Mouse (Mus musculus) hindbrain, embryonic 10.5 days (tissue): ENCODE measurements around the gene Iscu. TPM values are rescaled to one million over a fixed set of nuclear protein-coding genes. Genes with fewer than 3 reads are reported as not detected.
"Not testable (repeated sequence)": the region's sequence is repeated elsewhere in the genome, so short reads cannot be mapped to it uniquely, and the experiment has no call there.

Source experiments
- DNase-seq: peaks from one replicate; pipeline ENCODE4 v3.0.0-alpha.2; 2017; ENCODE audit warnings: low spot score
- H3K27ac ChIP-seq: fragments of 300-500 bp; sonication (generic); 2 replicates; pipeline ENCODE4 v1.5.1; 2016; ENCODE audit warnings: mild to moderate bottlenecking, moderate library complexity
- H3K27me3 ChIP-seq: fragments of 300-500 bp; sonication (generic); 2 replicates; pipeline ENCODE4 v1.6.1; 2016; ENCODE audit warnings: mild to moderate bottlenecking; ENCODE audit not compliant: poor library complexity, insufficient read depth, severe bottlenecking
- H3K36me3 ChIP-seq: fragments of 300-500 bp; sonication (generic); 2 replicates; pipeline ENCODE4 v1.6.1; 2016; ENCODE audit warnings: mild to moderate bottlenecking, moderate library complexity
- H3K4me1 ChIP-seq: fragments of 300-500 bp; sonication (generic); replicated peaks from 2 replicates; pipeline ENCODE4 v1.6.1; 2016; ENCODE audit warnings: mild to moderate bottlenecking
- H3K4me3 ChIP-seq: fragments of 300-500 bp; sonication (generic); 2 replicates; pipeline ENCODE4 v1.5.1; 2016; ENCODE audit warnings: mild to moderate bottlenecking, moderate library complexity
- H3K9me3 ChIP-seq: fragments of 300-500 bp; sonication (generic); 2 replicates; pipeline ENCODE4 v1.6.1; 2016; ENCODE audit warnings: mild to moderate bottlenecking, moderate library complexity
- WGBS: fragments of 180-500 bp; shearing (Covaris S2); methylation state at CpG from one replicate; pipeline ENCODE4 v1.1.7; 2016; 5-methylcytosine and 5-hydroxymethylcytosine counted together
- polyA plus RNA-seq: library from polyadenylated mRNA; unstranded; fragments of >200 nt; fragmentation: Nextera tagmentation; extraction: Ambion mirVana; gene quantifications from 2 replicates; pipeline ENCODE4 v1.2.1, GENCODE M21; 2016

The Iscu gene
- polyA plus RNA-seq, 1 experiment from 2014 or later, result 116 TPM

DNA sequence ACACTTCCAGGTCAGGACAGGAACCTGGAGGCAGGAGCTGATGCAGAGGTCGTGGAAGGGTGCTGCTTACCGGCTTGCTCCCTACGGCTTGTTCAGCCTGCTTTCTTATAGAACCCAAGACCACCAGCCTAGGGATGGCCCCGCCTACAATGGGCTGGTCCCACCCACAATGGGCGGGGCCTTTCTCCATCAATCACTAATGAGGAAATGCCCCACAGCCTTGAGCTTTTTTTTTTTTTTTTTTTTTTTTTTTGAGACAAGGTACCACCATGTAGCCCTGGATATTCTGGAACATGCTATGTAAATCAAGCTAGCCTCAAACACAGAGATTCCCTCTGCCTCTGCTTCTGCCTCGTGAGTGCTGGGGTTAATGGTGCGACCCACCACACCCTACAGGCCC lies 9.3 kb downstream of the Iscu start:
- H3K27me3 ChIP-seq, result peaks cover 13% of the 10 kb centered on the region; the same call in 1 of the 2 replicates
- WGBS, result 83% methylated on average over 7 of the region's 7 CpGs
- no peak overlapping the region for H3K27ac ChIP-seq
- no peak for DNase-seq
- peaks cover 18% of the 10 kb centered on the region for H3K4me1 ChIP-seq
- H3K9me3 ChIP-seq, result peaks cover 5% of the 10 kb centered on the region; the same call in 1 of the 2 replicates
- no peak overlapping the region for H3K4me3 ChIP-seq
- H3K36me3 ChIP-seq, result peaks cover 21% of the 10 kb centered on the region

DNA sequence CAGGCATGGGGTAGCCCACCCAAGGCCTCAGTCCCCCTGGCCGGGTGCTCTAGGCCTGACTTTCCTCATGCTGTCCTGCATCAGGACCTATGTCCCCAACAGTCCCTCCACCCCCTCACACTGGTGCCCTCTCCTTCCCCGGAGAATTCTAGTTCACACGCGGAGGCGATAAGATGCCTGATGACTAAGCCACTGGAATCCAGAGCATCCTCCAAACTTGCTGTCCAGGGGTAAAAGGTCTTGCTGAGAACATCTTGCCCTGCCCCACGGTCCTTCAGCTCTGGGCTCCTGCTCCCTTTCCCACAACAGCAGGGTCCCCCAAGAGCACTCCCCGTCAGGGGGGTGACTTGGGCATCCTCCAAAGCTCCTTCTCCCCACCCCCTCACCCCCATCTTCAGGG lies 10.1 kb downstream of the Iscu start:
- Histone ChIP-seq H3K4me1 (peaks cover 19% of the 10 kb centered on the region), H3K27me3 (peaks cover 13% of the 10 kb centered on the region; the same call in 1 of the 2 replicates), H3K36me3 (peaks cover 13% of the 10 kb centered on the region), H3K9me3 (peaks cover 5% of the 10 kb centered on the region; the same call in 1 of the 2 replicates), H3K27ac (no peak overlapping the region), H3K4me3 (no peak overlapping the region)
- 86% methylated on average over 7 of the region's 7 CpGs for WGBS
- no peak for DNase-seq

DNA sequence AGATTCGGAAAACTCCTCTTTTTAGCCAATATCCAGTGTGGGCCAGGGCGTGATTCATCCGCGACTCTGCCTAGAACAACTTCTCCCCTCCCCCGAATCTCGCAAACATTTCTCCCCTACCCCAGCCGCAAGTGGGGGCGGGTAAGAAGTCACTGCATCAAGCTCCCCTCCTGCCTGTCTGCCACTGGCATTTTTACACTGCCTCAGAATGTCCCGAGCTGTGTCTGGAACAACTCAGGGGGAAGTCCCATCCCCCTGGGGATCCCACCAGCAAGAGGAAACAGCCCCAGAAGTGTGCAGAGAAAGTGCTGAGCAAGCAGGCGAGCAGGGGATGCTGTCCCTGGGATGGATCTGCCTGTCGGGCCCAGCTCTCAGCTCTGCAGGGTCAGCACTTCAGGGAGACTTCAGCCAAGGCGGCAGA lies 11.0 kb downstream of the Iscu start:
- DNase-seq, result peak; percentile 24

DNA sequence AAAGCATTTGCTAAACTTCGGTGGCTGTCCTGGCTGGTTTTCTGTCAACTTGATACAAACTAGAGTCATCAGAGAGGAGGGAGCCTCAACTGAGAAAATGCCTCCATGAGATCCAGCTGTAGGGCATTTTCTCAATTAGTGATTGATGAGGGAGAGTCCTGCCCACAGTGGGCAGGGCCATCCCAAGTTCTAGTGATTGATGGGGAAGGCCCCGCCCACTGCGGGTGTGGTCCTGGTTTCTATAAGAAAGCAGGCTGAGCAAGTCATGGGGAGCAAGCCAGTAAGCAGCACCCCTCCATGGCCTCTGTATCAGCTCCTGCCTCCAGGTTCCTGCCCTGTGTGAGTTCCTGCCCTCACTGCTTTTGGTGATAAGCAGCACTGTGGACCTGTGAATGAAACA lies 11.6 kb downstream of the Iscu start:
- peak overlapping the region; percentile 63 for H3K27ac ChIP-seq

More for the DNA sequence above, 11.0 kb downstream of the Iscu start:
- Histone ChIP-seq H3K4me3 (peak overlapping the region; percentile 16), H3K4me1 (peaks cover 28% of the 10 kb centered on the region), H3K27ac (peak overlapping the region; percentile 63), H3K27me3 (peaks cover 13% of the 10 kb centered on the region; the same call in 1 of the 2 replicates), H3K36me3 (peaks cover 5% of the 10 kb centered on the region; the same call in 1 of the 2 replicates), H3K9me3 (peaks cover 5% of the 10 kb centered on the region; the same call in 1 of the 2 replicates)
- WGBS, result 16% methylated on average over 12 of the region's 12 CpGs

DNA sequence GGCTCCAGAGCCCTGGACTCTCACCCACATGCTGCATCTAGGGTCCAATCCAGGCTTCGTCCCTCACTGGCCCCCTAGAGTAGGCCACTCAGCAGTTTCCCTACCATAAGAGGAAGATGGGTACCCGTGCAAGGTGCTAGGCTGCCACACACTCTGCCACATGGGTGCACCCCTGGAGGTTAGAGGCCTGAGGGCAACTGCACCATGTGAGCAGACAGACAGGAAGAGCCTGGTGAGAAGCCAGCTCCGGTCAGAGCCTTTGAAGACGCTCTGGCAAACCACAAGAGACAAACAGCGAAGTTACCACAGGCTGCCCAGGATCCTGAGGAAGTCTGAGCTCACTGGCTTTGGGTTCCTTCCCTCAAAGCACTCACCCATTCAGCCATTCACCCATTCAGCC lies 14.4 kb downstream of the Iscu start:
- no peaks in the 10 kb centered on the region for H3K9me3 ChIP-seq
- H3K27me3 ChIP-seq, result peaks cover 13% of the 10 kb centered on the region
- 78% methylated on average over 5 of the region's 5 CpGs for WGBS
- no peaks in the 10 kb centered on the region for H3K36me3 ChIP-seq
- no peak overlapping the region for H3K4me3 ChIP-seq
- no peak for DNase-seq
- H3K27ac ChIP-seq, result no peak overlapping the region
- H3K4me1 ChIP-seq, result peaks cover 46% of the 10 kb centered on the region

More for the DNA sequence above, 11.6 kb downstream of the Iscu start:
- not testable (repeated sequence) for H3K36me3 ChIP-seq, H3K9me3 ChIP-seq, DNase-seq
- peak overlapping the region; percentile 16; the same call in 1 of the 2 replicates for H3K4me3 ChIP-seq
- WGBS, result 30% methylated on average over 3 of the region's 3 CpGs
- peaks cover 13% of the 10 kb centered on the region; the same call in 1 of the 2 replicates for H3K27me3 ChIP-seq
- peaks cover 33% of the 10 kb centered on the region for H3K4me1 ChIP-seq

DNA sequence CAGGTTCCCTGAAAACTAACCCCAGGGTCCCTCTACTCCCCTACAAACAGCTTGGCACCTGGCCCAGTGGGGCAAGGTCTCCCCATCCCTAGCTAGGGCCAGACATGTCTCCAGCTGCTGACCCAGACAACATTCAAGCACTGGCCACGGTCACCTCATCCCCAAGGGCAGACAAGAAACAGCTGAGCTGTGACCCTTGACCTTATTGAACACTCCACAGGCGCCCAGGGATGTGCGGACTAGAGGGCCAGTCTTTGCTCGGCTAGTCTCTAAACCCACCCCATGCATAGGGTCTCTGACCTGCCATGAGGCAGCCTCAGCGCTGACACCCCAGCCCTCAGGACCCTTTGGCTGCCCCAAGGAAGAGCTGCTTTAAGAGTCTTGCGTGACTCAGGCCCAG lies 16.1 kb downstream of the Iscu start:
- WGBS, result 36% methylated on average over 6 of the region's 6 CpGs
- H3K27ac ChIP-seq, result peak overlapping the region; percentile 71
- peaks cover 4% of the 10 kb centered on the region for H3K27me3 ChIP-seq
- peaks cover 43% of the 10 kb centered on the region for H3K4me1 ChIP-seq
- H3K9me3 ChIP-seq, result no peaks in the 10 kb centered on the region
- DNase-seq, result peak; percentile 27
- H3K36me3 ChIP-seq, result no peaks in the 10 kb centered on the region
- H3K4me3 ChIP-seq, result no peak overlapping the region

DNA sequence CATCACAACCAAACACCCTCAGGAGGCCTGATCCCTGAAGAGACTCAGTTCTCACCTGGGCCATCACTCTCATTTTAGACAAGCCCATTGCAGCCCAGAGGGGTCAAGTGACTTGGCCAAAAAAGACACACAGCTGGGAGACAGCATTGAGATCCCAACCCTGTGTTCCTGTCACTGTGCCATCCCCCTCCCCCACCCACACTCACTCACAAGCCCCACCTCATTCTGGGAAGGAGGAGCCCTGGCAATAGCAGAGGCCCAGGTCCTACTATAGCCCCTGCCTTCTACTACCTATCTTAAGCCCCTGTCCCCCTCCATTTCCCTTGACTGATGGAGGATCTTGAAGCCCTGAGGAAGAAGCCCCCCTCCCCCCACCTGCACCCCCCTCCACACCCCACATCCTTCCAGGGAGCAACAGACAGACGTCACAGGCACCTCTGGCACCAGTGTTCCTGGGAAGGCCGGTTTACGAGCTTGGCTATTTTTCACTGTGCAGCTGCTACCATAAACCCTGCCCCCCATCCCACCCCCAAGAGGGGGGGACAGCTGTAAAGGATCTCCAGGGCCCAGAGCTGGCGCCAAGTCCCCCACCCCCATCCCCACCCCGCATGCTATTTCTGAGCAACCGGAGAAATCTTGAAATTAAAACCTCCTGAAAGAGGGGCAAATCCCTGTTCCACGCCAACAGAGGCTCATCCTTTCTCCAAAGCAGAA lies 16.7 kb downstream of the Iscu start:
- peak overlapping the region; percentile 71 for H3K27ac ChIP-seq
- WGBS, result 54% methylated on average over 7 of the region's 7 CpGs

DNA sequence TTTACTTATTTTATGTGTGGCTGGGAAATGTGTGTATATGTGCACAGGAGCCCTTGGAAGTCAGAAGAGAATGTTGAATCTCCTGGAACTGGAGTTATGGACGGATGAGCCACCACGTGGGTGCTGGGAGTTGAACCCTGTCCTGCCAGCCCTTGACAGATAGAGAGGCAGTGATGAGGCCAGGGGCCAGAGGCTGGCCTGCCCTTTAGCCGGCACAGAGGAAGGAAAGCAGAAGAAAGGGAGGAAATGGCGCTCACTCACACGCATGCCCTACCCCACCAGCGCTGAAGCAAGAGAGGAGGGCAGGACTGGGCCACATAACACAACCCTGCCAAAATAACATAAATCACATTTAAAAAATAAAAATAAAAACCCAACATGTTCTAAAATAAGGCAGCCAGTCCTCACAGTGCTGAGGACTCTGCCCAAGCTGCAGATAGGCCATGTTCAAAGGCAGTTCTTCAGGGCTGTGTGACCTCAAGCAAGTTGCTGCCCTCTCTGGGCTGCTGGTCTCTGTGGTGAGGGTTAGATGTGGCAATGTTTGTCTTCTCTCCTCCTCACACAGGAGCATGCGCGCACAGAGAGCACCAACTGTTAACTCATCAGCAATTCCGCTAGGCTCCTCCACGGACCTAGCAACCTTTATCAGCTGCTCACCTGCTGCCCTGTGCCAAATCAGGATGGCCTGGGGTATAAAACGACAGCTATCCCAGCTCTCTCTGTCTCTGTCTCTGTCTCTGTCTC lies 18.1 kb downstream of the Iscu start:
- DNase-seq, result no peak
- WGBS, result 78% methylated on average over 11 of the region's 11 CpGs
- Histone ChIP-seq H3K9me3 (no peaks in the 10 kb centered on the region), H3K4me1 (peaks cover 48% of the 10 kb centered on the region), H3K36me3 (0 out of 2 replicates have a peak, but pooled peaks cover 5% of the 10 kb centered on the region), H3K4me3 (no peak overlapping the region), H3K27ac (no peak overlapping the region), H3K27me3 (peaks cover 13% of the 10 kb centered on the region)

More for the DNA sequence above, 16.7 kb downstream of the Iscu start:
- no peak overlapping the region for H3K4me3 ChIP-seq
- no peak for DNase-seq
- H3K9me3 ChIP-seq, result no peaks in the 10 kb centered on the region
- peaks cover 41% of the 10 kb centered on the region for H3K4me1 ChIP-seq
- no peaks in the 10 kb centered on the region for H3K36me3 ChIP-seq
- H3K27me3 ChIP-seq, result no peaks in the 10 kb centered on the region; the same call in 1 of the 2 replicates

DNA sequence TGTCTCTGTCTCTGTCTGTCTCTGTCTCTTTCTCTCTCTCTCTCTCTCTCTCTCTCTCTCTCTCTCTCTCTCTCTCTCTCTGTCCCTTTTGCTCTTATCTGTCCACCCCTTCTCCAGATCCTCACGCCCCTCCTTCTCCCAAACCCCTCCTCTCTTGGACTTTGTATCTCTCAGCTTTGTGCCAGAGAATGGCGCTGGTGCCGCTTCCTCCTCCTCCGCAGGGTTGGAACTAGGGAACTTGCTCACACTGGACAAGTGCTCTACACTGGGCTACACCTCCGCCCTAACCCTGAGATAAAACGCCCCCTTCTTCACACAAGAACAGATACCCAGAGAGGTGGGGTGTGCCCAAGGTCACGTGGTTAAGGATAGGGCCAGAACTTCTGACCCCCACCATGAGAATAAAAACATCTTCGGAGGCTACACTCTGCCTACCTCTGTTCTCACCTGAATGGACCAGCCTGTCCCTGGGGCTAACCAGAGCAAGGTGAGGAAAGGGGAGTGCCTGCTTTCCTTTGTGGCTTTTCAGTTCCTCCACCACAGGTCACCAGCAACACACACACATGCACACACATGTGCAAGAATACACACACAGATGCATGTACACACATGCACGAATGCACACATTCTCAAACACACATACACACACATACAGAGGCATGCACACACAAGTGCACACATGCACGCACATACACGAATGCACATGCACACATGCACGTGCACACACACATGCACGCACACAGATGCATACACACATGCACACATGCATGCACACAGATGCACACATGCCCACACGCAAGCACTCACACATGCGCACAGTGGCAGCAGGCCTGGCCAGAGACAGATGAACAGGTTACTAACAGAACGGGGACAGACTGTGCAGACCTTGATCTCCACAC lies 18.9 kb downstream of the Iscu start:
- 0 out of 2 replicates have a peak overlapping the region, but pooled peaks have one; percentile 2 for H3K27ac ChIP-seq
- H3K4me1 ChIP-seq, result peaks cover 57% of the 10 kb centered on the region
- H3K9me3 ChIP-seq, result no peaks in the 10 kb centered on the region
- peaks cover 19% of the 10 kb centered on the region for H3K27me3 ChIP-seq
- 0 out of 2 replicates have a peak, but pooled peaks cover 5% of the 10 kb centered on the region for H3K36me3 ChIP-seq
- WGBS, result 86% methylated on average over 16 of the region's 16 CpGs
- no peak overlapping the region for H3K4me3 ChIP-seq
- DNase-seq, result no peak

DNA sequence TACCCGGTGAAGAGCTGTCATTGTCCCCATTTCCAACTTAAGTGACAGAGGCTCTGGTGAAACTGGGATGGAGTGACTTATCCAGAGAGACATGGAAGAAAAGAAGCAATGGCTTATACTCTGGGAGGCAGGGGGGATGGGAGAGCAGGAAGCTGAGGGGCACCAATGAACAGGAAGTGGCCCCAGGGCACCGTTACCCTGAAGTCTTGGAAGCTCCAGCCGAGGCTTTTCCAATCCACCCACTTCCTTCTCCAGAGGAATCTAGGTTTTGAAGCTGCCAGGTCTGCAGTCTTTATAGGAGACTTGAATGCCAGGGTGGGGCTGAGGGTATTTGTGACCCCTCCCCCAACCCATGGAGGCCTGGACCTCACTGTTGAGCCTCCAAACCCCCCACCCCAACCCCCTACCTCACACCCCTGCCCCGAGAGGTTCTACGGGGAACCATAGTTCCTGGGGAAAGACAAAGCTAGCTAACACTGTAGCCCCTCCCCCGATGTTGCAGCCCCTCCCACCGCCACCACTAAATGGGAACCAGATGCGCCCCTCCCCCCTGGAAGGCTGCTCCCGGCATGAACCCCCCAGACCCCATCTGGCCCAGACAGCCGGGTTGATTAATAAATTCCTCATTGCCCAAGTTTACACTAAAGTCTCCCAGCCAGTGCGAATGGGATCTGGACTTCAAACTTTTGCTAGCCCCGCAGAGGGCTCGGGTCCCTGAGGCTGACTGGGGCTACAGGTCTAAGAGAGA lies 24.0 kb downstream of the Iscu start:
- Histone ChIP-seq H3K9me3 (no peaks in the 10 kb centered on the region), H3K36me3 (0 out of 2 replicates have a peak, but pooled peaks cover 5% of the 10 kb centered on the region), H3K4me3 (peak overlapping the region; percentile 33), H3K4me1 (peaks cover 72% of the 10 kb centered on the region), H3K27me3 (peaks cover 52% of the 10 kb centered on the region), H3K27ac (peak overlapping the region; percentile 69)
- peak; percentile 80 for DNase-seq
- 9% methylated on average over 13 of the region's 13 CpGs for WGBS

DNA sequence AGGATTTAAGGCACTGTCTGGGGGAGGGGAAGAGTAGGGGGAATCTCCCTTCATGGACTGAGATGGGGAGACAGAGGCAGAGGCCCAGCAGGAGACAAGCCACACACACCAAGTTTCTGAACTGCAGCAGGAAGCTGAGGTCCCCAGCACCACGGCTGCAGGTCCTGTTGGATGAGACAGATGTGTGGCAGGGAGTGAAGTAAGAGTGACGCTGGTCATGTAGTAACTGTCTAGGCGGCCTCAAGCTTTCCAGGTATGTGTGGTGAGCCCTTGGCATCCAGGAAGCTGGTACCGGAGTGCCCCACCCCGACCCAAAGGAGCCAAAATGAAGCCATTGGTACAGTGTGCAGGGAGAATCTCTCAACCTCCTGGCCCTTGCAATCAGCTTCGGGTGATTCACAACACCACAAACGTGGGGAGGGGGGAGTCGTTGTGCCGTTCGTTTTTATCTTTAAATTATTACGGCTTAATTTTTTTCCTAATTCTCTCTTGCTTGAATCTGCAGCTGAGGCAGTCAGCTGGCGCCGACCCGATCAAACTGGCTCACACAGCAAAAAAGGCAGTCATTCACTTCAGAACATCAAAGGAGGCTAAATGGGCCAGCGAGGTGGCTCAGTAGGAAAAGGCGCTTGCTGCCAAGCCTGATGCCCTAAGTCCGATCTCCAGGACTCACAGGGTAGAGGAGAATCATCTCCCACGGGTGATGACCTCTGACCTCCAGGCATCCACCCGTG lies 24.8 kb downstream of the Iscu start:
- WGBS, result 8% methylated on average over 19 of the region's 19 CpGs
- H3K27me3 ChIP-seq, result peaks cover 52% of the 10 kb centered on the region
- peak overlapping the region; percentile 33 for H3K4me3 ChIP-seq

More for the DNA sequence above, 24.8 kb downstream of the Iscu start:
- H3K36me3 ChIP-seq, result 0 out of 2 replicates have a peak, but pooled peaks cover 5% of the 10 kb centered on the region
- no peaks in the 10 kb centered on the region for H3K9me3 ChIP-seq
- peaks cover 65% of the 10 kb centered on the region for H3K4me1 ChIP-seq
- peak overlapping the region; percentile 69 for H3K27ac ChIP-seq
- DNase-seq, result peak; percentile 19
